Mouse (Mus musculus) layer of hippocampus, adult 9-10 months (tissue): ENCODE measurements around the gene Ttc17.

Experiments used
- DNase-seq: peaks from one replicate; pipeline ENCODE4 v3.0.0; 2022; ENCODE audit warnings: low spot score

Gene Ttc17

DNA sequence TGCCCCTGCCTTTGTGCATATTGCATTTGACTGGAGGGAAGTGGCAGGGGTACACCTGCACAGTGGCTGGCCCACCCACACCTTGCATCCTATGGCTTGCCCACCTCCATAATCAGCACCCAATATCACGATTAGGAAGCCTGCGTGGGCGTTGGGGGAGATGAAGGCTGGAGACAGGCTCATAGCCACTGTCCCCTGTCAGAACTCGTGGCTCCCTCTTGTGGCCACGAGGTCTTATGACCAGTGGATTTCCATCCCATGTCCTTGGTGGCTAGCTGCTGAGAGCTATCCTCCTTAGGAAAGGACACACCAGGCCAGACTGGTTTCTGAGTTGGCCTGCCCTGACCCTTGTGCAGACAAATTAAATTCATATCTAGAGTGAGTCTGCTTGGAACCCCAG lies 116.0 kb downstream of the Ttc17 start:
- peak; percentile 60 for DNase-seq

DNA sequence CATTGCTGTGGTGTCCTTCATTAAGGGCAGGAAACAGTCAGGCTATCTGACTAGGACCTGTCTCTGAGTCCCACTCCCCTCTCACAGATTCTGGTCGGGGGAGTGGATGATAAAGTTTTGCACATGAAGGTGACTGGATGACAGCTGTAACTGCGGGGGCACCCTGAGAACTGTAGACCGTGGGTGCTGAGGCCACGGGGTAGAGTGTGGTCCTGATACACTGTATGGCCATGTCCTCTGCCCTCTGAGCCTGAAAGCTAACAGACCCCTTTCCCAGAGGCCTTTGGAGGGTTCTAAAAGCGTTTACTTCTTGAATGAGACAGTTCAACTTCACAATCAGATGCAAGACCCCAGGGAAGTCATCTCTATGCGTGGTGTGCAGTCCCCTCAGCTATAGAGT lies 116.8 kb downstream of the Ttc17 start:
- DNase-seq: no peak

DNA sequence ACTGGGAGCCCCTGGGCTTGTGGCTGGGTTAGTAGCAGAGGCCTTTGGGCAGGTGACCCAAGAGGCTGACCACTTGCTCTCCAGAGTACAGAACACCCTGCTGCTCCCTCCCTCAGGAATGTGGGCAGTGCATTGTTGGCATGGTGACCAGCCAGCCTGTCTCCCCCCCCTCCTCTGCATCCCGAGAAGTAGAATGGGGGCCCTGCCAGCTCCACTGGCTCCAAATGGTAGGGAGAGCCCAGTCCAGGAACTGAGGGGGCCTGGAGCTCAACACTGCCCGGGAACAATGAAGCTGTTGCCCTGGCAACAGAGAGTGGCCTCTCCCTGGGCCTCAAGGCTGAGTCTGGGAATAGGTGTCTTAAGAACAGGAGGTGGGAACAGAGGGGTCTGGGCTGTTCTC lies 117.3 kb downstream of the Ttc17 start:
- no peak for DNase-seq

DNA sequence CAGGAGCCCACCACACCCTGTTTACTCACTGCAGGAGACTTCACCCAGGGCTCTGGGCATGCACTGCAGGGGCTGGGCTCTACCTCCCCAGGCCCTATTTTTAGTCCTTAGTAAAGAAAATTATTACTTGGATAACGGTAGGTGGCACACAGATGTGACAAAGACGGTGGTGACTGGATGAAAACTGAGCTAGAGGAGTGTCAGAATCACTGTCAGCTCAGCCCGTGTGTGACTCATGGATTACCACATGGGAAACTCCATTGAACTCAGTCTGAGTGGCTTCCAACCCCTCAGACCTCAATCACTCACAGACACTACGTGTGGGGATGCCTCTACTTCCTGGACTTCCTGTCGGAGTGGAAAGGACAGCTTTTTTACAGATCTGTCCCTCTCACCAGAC lies 118.4 kb downstream of the Ttc17 start:
- DNase-seq: no peak

- no peak for DNase-seq
Observed at GRCm38 (mm10) chr2:94287435-94287834, 119.1 kb downstream of the Ttc17 start.

- no peak for DNase-seq
Observed at GRCm38 (mm10) chr2:94283526-94283925, 123.0 kb downstream of the Ttc17 start.

DNA sequence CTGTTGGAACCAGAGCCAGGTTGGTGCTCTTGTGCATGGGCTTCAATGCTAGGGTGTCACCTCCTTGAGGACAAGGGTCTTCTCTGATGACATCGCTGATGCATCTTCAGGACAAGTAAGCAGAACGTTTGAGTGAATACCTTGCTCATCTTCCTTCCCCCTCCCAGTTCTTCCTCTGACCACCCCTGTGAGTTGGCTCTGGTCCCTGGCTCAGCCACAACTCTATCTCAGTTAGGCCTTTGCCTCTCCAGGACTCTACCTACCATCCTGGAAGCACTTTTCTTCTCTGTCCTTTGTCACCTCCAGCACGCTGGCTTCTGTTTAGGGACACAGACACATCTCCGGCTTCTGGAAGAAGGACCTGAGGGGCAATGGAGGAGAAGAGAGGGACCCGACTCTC lies 126.9 kb downstream of the Ttc17 start:
- DNase-seq: no peak

GRCm38 (mm10) chr2:94276103-94276502 lies 130.4 kb downstream of the Ttc17 start:
- no peak for DNase-seq

GRCm38 (mm10) chr2:94275658-94276057 lies 130.8 kb downstream of the Ttc17 start:
- DNase-seq: no peak

- DNase-seq: peak; percentile 33
Observed at GRCm38 (mm10) chr2:94273154-94274021, 133.1 kb downstream of the Ttc17 start.

DNA sequence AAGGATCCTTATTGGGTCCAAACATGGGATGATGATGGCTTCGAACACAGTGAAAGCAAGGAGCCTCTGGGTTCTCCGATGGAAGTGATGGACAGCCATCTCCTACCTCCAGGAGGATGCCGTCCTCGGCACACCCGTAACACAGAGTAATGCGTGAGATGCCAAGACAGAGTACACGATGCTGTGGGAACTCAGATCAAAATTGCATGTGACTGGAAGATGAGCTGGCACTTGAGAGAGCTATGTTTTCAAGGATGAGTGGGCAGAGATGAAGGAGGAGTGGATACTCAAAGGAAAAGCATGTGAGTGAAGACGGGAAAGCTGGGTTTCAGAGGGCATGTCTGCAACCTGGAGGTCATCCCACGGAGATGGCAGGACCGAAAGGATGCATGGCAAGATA lies 135.3 kb downstream of the Ttc17 start:
- DNase-seq: no peak

DNA sequence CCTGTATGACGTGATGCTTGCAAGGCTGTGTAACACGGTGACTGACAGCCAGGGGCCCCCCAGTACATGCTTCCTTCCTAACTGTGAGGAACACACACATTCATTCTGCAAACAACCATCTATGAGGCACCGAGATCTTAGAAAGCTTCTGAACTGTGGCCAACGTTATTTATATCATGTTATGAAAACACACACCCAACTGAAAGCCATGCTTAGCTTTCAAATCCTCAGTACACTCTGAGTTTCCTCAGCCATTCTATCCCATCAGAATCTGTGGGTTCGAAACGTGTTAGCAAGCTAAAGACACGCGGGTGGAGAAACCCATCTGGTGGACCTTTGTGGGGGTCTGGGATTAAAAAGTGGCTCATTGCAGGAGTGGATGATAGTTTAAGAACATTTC lies 137.7 kb downstream of the Ttc17 start:
- DNase-seq: no peak

GRCm38 (mm10) chr2:94267213-94267850 lies 139.2 kb downstream of the Ttc17 start:
- DNase-seq: no peak

DNA sequence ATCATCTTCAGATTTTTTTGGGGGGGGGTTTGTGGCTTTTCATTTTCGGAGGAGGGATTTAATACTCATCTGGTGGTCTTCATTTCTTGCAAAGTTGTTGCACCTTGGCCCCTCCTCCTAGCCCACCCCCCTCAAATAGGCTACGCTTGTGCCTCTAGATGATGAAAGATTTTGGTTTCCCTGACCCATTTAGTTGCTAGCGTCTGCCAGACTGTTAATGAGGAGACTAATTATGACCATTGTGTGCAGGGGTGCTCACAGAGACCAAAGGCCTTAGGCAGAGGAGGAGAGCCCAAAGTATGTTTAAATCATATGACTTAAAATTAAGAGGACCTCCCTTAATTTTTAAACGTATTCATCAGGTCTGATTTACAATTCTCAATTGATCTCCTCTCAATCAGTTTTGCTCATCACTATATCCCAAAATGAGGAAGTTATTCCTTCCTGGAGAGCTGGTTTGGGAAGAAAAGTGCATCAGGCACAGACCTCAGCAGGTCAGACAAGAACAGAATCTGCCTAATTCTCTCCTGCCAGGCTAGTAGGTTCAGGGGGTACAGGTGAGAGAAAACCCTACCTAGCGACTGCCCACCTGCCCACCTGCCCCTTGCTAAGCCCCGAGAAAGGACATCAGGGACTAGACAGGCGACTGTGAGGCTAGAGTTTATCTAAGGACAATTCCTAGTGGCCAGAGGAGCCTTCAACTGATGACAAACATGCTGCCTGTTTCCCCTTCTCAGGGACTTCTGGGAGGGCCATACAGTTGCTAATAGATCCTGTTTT lies 139.9 kb downstream of the Ttc17 start:
- no peak for DNase-seq

- no peak for DNase-seq
Observed at GRCm38 (mm10) chr2:94265221-94266191, 141.0 kb downstream of the Ttc17 start.

GRCm38 (mm10) chr2:94264631-94265098 lies 141.8 kb downstream of the Ttc17 start:
- no peak for DNase-seq

DNA sequence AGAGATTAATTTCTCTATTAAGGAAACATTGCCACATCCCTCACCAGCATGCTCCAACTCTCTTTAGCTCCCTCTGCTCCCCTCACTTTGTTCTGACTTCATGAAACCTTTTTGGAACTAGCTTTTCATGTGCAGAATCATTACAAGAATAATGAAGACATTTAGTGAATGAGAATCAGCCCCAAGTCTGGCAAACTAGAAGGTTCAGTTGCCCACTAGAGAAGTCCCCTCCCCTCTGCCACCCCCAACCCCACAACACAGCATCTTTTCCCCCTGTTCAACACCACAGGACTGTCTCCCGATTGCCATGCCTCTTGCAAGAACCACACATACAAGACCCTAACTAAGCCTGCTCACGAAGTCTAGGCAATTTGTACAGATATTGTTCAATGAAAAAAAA lies 142.5 kb downstream of the Ttc17 start:
- DNase-seq: no peak

DNA sequence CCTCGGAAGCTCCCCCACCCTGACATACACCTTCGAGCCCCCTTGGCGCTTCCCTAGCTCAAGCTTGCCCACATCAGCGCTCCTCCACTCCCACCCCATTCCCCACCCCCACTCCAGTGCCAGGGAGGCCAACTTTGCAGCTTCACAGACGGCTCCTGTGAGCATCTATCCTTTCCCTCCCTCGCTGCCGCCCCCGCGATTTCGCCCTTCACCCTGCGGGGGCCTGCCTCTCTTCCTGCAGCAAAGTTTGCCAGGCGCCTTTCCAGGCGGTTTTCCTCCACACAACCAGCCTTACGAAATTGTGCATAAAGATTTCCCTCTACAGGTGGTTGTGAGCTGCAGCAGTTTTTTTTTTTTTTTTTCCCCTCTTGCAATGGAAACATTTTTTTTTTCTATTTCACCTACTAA lies 143.0 kb downstream of the Ttc17 start:
- no peak for DNase-seq

- no peak for DNase-seq
Observed at GRCm38 (mm10) chr2:94262917-94263529, 143.5 kb downstream of the Ttc17 start.

GRCm38 (mm10) chr2:94254102-94254501 lies 152.4 kb downstream of the Ttc17 start:
- no peak for DNase-seq
